Mouse (Mus musculus): ENCODE measurements around the gene Azgp1.

Gene Azgp1

GRCm38 (mm10) chr5:137981300-137981699 lies at the start of gene Azgp1:
Gene Azgp1, plus strand, starts transcription at chr5:137981520.
- TF ChIP-seq GATA4 (IDR thresholded peaks at IDR 0.05; ENCODE audit: insufficient replicate concordance, low read length): no peak

GRCm38 (mm10) chr5:137936486-137936885 lies 44.8 kb upstream of the Azgp1 start:
- no peak for TF ChIP-seq GATA4 (IDR thresholded peaks at IDR 0.05; ENCODE audit: insufficient replicate concordance, low read length)

DNA sequence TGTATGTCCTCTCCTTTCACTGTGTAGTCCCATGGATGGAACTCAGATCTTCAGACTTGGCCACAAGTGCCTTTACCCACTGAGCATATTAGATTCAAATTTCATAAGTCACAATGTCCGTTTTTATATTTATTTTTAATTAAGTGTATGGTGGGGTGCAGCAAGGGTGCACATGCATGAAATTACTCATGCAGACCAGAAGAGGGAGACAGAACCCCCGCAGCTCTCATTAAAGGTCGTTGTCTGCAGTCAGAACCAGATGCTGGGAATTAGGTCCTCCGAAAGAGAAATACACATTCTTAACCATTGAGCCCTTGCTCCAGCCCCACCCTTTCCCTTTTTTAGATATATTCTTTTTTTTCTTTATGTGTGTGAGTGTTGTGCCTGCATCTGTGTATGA lies 44.1 kb upstream of the Azgp1 start:
- TF ChIP-seq GATA4 (IDR thresholded peaks at IDR 0.05; ENCODE audit: insufficient replicate concordance, low read length): no peak

DNA sequence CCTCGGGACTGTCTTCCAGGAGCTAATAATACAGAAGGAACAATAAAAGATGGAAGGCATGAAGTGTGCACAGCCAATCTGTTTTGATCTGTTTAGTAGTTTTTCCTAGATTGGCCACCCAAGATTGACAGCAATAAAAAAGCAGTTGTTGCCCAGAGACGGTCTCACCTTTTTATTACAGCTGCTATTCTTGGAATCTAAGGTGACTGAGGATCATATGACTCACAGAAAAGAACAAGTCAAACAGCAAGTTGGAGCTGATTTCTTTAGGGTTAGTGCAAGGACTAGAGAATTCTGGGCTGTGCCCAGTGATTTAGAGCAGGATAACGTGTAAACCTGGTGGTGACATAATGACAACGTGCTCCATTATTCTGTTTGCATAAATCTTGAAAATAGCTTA lies 40.4 kb upstream of the Azgp1 start:
- TF ChIP-seq GATA4 (IDR thresholded peaks at IDR 0.05; ENCODE audit: insufficient replicate concordance, low read length): no peak

GRCm38 (mm10) chr5:137943133-137943532 lies 38.2 kb upstream of the Azgp1 start:
- TF ChIP-seq GATA4 (IDR thresholded peaks at IDR 0.05; ENCODE audit: insufficient replicate concordance, low read length): no peak

DNA sequence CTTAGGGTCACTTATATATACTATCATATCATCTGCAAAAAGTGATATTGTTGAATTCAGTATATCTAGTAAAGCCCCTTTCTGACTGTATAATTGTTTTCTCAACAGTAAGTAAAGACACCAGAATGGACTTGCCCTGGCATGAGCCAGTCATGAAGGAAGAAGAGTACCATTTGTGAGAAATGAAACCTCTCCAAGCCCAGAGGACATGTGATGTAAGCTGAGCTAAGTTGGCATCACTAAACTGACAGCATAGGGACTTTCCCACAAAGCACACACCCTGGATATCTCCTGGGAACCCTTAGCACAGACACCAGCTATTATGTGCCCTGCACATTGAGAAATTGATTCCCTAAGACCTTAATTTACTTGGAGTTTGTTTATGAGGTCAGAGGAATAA lies 34.0 kb upstream of the Azgp1 start:
- no peak for TF ChIP-seq GATA4 (IDR thresholded peaks at IDR 0.05; ENCODE audit: insufficient replicate concordance, low read length)

- TF ChIP-seq GATA4 (IDR thresholded peaks at IDR 0.05; ENCODE audit: insufficient replicate concordance, low read length): no peak
These were observed 30.1 kb upstream of the Azgp1 start for GRCm38 (mm10) chr5:137951218-137951617.

DNA sequence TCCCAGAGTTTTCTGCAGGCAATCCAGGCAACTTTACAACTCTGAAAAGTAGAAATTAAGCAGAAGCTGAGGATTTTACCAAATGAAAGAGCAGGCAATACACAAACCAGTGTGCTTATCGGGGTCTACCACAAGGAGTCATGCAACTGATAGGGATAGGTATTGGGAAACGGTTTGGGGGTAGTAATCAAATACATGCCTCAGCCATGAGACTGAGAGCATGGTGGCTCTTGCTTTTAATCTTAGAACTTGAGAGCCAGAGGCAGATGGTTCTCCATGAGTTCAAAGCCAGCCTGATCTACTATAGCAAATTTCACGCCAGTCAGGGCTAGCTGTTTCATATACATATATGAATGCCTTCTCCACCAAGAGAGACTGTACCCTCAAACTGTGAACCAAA lies 24.9 kb upstream of the Azgp1 start:
- TF ChIP-seq GATA4 (IDR thresholded peaks at IDR 0.05; ENCODE audit: insufficient replicate concordance, low read length): no peak

DNA sequence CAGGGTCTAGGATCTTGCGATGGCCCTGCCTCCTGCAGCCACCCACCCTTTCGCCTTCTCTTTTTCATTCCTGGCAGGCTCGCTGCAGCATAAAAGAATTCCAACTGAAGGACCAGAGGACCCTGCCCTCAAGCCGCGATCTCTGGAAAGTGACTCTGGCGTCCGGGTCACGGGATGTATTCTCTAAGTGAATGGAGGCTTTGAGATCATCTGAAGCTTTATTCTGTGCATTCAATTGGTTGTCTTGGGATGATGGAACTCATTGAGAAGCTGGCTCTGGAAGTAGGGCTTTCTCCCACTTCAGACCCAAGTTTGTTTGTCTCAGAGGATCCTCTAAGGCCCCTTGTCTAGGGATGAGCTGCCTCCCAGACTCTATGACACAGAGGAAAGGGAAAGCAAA lies 18.4 kb upstream of the Azgp1 start, which contains the start of gene Gjc3:
Gjc3 (minus strand) TSS at position 154 of the 400 bp plus-strand sequence.
- TF ChIP-seq GATA4 (IDR thresholded peaks at IDR 0.05; ENCODE audit: insufficient replicate concordance, low read length): no peak

DNA sequence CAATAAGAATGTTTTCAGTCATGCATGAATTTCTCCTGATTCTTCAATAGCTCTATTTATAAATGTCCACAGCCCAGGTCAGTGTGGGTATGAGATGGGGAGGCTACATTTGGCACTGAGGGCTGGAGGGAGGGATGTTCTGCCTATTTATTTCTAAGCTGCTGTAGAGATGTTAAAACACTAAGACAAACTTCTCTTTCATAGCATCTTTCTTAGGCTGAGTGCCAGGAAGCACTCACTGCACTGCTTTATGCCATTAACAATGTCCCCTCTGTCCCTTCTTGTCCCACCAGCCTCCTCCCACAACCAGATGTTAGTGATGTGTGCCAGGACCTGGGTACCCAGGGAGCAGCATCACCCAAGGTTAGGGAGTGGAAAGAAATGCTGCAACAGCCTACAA lies 14.8 kb upstream of the Azgp1 start:
- no peak for TF ChIP-seq GATA4 (IDR thresholded peaks at IDR 0.05; ENCODE audit: insufficient replicate concordance, low read length)

DNA sequence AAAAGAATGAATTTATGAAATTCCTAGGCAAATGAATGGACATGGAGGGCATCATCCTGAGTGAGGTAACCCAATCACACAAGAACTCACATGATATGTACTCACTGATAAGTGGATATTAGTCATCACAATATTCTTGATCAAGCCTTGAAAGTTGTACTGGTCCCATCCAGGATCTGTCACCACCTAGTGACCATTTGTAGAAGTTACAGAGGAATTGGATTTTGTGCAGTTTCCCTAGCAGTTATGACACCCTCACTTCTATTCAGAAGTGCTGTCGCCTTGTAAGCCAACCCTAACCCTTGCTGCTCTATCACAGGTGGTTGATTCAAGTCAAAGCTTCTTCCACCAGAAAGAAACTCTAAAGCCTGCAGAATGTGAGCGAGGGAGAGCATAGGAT lies 8.2 kb upstream of the Azgp1 start:
- TF ChIP-seq GATA4 (IDR thresholded peaks at IDR 0.05; ENCODE audit: insufficient replicate concordance, low read length): no peak

GRCm38 (mm10) chr5:137973738-137974137 lies 7.6 kb upstream of the Azgp1 start:
- TF ChIP-seq GATA4 (IDR thresholded peaks at IDR 0.05; ENCODE audit: insufficient replicate concordance, low read length): no peak

DNA sequence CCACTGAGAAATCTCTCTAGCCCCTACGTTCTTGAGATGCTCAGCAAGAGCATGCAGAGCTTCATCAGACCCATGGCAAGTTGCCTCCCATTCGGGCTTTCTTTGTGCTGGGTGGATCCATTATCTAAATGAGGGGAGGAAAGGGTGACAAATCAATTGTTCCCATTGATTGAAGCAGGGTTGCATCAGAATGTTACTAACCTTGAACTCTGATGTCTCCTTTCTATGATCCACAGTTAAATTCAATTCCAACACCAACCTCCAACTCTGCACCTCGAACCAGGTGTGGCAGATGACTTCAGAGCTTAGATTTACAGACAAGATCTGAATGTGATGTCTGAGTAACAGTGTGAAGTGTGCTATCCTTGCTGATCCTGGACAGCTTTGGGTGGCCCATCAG lies 6.6 kb upstream of the Azgp1 start:
- peak; percentile 31; the same call in 1 of the 2 replicates for TF ChIP-seq GATA4 (IDR thresholded peaks at IDR 0.05; ENCODE audit: insufficient replicate concordance, low read length)

GRCm38 (mm10) chr5:137975434-137975833 lies 5.9 kb upstream of the Azgp1 start:
- TF ChIP-seq GATA4 (IDR thresholded peaks at IDR 0.05; ENCODE audit: insufficient replicate concordance, low read length): no peak

DNA sequence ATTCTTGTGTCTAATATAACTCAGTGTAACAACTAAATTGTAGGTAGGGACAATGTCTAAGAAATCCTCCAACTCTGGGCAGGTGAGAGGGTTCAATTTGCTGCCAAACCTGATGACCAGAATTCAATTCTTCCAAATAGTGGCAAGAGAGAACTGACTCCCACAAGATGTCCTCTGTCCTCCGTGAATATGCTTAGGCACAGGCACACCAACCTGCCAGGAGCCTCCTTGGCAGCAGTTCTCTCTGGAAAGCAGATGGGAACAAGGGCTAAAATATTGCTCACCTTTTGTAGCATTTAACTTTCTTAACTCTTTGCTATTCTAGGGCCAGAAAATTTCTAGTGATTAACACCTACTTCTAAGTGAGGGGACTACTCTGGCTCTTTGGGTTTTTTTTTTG lies 4.0 kb upstream of the Azgp1 start:
- no peak for TF ChIP-seq GATA4 (IDR thresholded peaks at IDR 0.05; ENCODE audit: insufficient replicate concordance, low read length)

DNA sequence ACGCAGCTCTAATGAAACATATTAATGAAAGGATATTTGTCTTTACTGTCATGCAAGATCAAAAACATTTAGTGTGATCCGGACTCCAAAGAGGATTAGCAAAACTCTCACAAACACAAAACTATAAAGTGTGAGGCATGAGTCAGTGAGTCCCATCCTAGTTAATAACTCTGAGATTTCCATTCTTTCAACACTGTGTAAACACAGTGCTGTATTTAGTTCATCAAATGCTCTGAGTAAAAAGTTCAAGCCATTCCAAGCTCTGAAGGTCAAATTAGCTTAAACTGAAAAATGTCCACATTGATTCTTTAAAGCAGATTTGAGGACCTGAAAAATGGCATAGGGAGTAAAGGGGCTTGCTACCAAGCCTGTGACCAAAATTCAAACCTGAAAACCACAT lies 2.2 kb upstream of the Azgp1 start:
- TF ChIP-seq GATA4 (IDR thresholded peaks at IDR 0.05; ENCODE audit: insufficient replicate concordance, low read length): no peak

DNA sequence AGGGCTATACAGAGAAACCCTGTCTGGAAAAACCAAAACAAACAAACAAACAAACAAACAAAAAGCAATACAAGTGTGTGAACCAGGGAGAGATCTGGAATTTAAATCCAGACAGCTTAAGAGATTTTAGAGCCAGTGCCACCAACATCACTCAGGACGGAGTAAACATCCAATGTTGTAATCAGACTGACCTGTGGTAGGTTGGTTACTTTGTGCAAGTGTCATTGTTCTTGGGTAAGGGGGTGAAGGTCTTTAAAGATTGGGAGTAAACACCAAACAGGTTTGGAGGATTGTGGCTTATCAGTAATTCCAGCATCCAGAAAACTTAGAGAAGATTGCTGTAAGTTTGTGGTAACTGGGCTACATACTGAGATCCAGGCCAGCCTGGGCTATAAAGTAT lies 5.0 kb downstream of the Azgp1 start:
- no peak for TF ChIP-seq GATA4 (IDR thresholded peaks at IDR 0.05; ENCODE audit: insufficient replicate concordance, low read length)

DNA sequence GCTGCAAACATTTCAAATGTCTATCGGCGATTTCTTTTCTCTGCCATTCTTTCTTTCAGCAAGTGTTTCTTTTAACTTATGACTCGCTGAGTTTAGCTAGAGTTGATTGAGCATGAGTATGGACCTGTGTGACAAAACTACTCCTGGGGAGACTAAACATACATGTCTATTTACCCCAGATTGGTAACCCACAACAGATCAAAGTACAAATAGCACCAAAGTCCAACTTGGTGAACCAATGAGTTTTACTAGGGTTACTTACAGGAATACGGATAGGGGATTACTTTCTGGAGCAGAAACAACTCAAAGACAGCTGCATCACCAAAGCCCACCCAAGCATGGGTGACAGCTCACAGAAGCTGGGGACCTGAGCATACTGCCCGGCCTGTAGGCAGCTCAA lies 28.1 kb downstream of the Azgp1 start:
- no peak for TF ChIP-seq GATA4 (IDR thresholded peaks at IDR 0.05; ENCODE audit: insufficient replicate concordance, low read length)

Measured in liver, adult (tissue).